Mouse (Mus musculus) limb, embryonic 11.5 days (tissue): ENCODE data around the gene Olfr307. TPM values are rescaled to one million over a fixed set of nuclear protein-coding genes. Genes with fewer than 3 reads are reported as not detected.
"Not testable (repeated sequence)": the region's sequence is repeated elsewhere in the genome, so short reads cannot be mapped to it uniquely, and the experiment has no call there.

Source experiments
- ATAC-seq: fragments of 200-750 bp; cut with Nextera tagmentation; 2 replicates; pipeline ENCODE4 v1.8.0; 2017; ENCODE audit warnings: low read depth; ENCODE audit not compliant: insufficient number of reproducible peaks, low FRiP score, low TSS enrichment
- DNase-seq: peaks from one replicate; pipeline ENCODE4 v3.0.0-alpha.2; 2015; ENCODE audit warnings: low spot score
- H3K27ac ChIP-seq: fragments of 300-500 bp; sonication (generic); replicated peaks from 2 replicates; pipeline ENCODE4 v1.5.1; 2014; ENCODE audit warnings: low read depth, mild to moderate bottlenecking, low read length
- H3K27me3 ChIP-seq: fragments of 300-500 bp; sonication (generic); 2 replicates; pipeline ENCODE4 v1.6.1; 2014; ENCODE audit warnings: mild to moderate bottlenecking, low read length, mixed read lengths; ENCODE audit not compliant: control insufficient read depth, insufficient read depth
- H3K36me3 ChIP-seq: fragments of 300-500 bp; sonication (generic); 2 replicates; pipeline ENCODE4 v1.6.1; 2014; ENCODE audit warnings: mild to moderate bottlenecking, low read length, moderate library complexity, mixed read lengths; ENCODE audit not compliant: control insufficient read depth, insufficient read depth
- H3K4me1 ChIP-seq: fragments of 300-500 bp; sonication (generic); 2 replicates; pipeline ENCODE4 v1.6.1; 2014; ENCODE audit warnings: low read length, mixed read lengths; ENCODE audit not compliant: control insufficient read depth, insufficient read depth
- H3K4me2 ChIP-seq: fragments of 300-500 bp; sonication (generic); 2 replicates; pipeline ENCODE4 v1.6.1; 2014; ENCODE audit warnings: low read depth, mild to moderate bottlenecking, moderate library complexity; ENCODE audit not compliant: severe bottlenecking
- H3K4me3 ChIP-seq: fragments of 300-500 bp; sonication (generic); 2 replicates; pipeline ENCODE4 v1.5.1; 2014; ENCODE audit warnings: low read depth, low read length
- H3K9ac ChIP-seq: fragments of 300-500 bp; sonication (generic); 2 replicates; pipeline ENCODE4 v1.6.1; 2014; ENCODE audit warnings: mild to moderate bottlenecking, low read length
- H3K9me3 ChIP-seq: fragments of 300-500 bp; sonication (generic); 2 replicates; pipeline ENCODE4 v1.6.1; 2016; ENCODE audit warnings: low read length; ENCODE audit not compliant: control insufficient read depth
- WGBS: fragments of 180-500 bp; shearing (Covaris S2); extraction: QIAGEN DNeasy Blood & Tissue Kit; methylation state at CpG from one replicate; pipeline ENCODE4 v1.1.7; 2014; 5-methylcytosine and 5-hydroxymethylcytosine counted together
- polyA plus RNA-seq: library from polyadenylated mRNA; unstranded; fragments of >200 nt; fragmentation: Nextera tagmentation; extraction: Ambion mirVana; gene quantifications from 2 replicates; pipeline ENCODE4 v1.2.1, GENCODE M21; 2014

The Olfr307 gene
- polyA plus RNA-seq: not detected in 2 replicates

- Histone ChIP-seq H3K27me3 (no peaks in the 10 kb centered on the region), H3K9me3 (no peaks in the 10 kb centered on the region), H3K36me3 (no peaks in the 10 kb centered on the region), H3K27ac (no peak within 1 kb of the TSS), H3K4me2 (no peak within 1 kb of the TSS), H3K9ac (no peak within 1 kb of the TSS), H3K4me1 (no peaks in the 10 kb centered on the region), H3K4me3 (no peak within 1 kb of the TSS)
- 73% methylated on average over 1 of the region's 1 CpGs for WGBS
- no peak for DNase-seq
- ATAC-seq: no peak
Measured at GRCm38 (mm10) chr7:86337486-86337885, at the start of gene Olfr307. Olfr307 (minus strand) TSS chr7:86337586.

- ATAC-seq: no peak
- Histone ChIP-seq H3K4me2 (no peak within 1 kb of the TSS), H3K9me3 (no peaks in the 10 kb centered on the region), H3K27me3 (no peaks in the 10 kb centered on the region), H3K9ac (no peak within 1 kb of the TSS), H3K27ac (no peak within 1 kb of the TSS), H3K4me3 (no peak within 1 kb of the TSS), H3K36me3 (no peaks in the 10 kb centered on the region), H3K4me1 (no peaks in the 10 kb centered on the region)
- DNase-seq: no peak
- WGBS: 78% methylated on average over 1 of the region's 1 CpGs
Measured at GRCm38 (mm10) chr7:86386558-86386957, 49.2 kb upstream of the Olfr307 start, which contains the start of gene Olfr304. Olfr304 (minus strand) TSS chr7:86386658.

- Histone ChIP-seq H3K9me3 (no peaks in the 10 kb centered on the region), H3K36me3 (no peaks in the 10 kb centered on the region), H3K4me3 (no peak overlapping the region), H3K4me1 (no peaks in the 10 kb centered on the region), H3K27me3 (no peaks in the 10 kb centered on the region), H3K4me2 (no peak overlapping the region), H3K9ac (no peak overlapping the region), H3K27ac (no peak overlapping the region)
- DNase-seq (no peak), ATAC-seq (no peak)
- WGBS: 76% methylated on average over 3 of the region's 3 CpGs
Measured at GRCm38 (mm10) chr7:86385769-86386168, 48.4 kb upstream of the Olfr307 start.

- 88% methylated on average over 1 of the region's 1 CpGs for WGBS
Measured at GRCm38 (mm10) chr7:86366828-86367227, 29.4 kb upstream of the Olfr307 start, which contains the start of gene Olfr305. Olfr305 (minus strand) TSS chr7:86366928.

GRCm38 (mm10) chr7:86346296-86346695 is 8.9 kb upstream of the Olfr307 start:
- H3K9me3 ChIP-seq, DNase-seq, H3K4me2 ChIP-seq, H3K36me3 ChIP-seq, H3K4me3 ChIP-seq, H3K9ac ChIP-seq, H3K27me3 ChIP-seq, H3K27ac ChIP-seq, ATAC-seq, H3K4me1 ChIP-seq: not testable (repeated sequence)
- 92% methylated on average over 9 of the region's 9 CpGs for WGBS

More at GRCm38 (mm10) chr7:86366828-86367227, 29.4 kb upstream of the Olfr307 start, which contains the start of gene Olfr305:
- Histone ChIP-seq H3K36me3 (no peaks in the 10 kb centered on the region), H3K4me1 (no peaks in the 10 kb centered on the region), H3K4me3 (no peak within 1 kb of the TSS), H3K9me3 (no peaks in the 10 kb centered on the region), H3K27me3 (no peaks in the 10 kb centered on the region), H3K27ac (no peak within 1 kb of the TSS), H3K4me2 (no peak within 1 kb of the TSS), H3K9ac (no peak within 1 kb of the TSS)
- DNase-seq (no peak), ATAC-seq (no peak)

- WGBS: 64% methylated on average over 3 of the region's 3 CpGs
- no peak overlapping the region for H3K27ac ChIP-seq
- no peak overlapping the region for H3K4me2 ChIP-seq
- H3K9ac ChIP-seq: no peak overlapping the region
- ATAC-seq (no peak), DNase-seq (no peak)
- H3K4me1 ChIP-seq: no peaks in the 10 kb centered on the region
- no peaks in the 10 kb centered on the region for H3K27me3 ChIP-seq
- no peaks in the 10 kb centered on the region for H3K9me3 ChIP-seq
- H3K4me3 ChIP-seq: no peak overlapping the region
- H3K36me3 ChIP-seq: no peaks in the 10 kb centered on the region
Measured at GRCm38 (mm10) chr7:86344253-86344652, 6.9 kb upstream of the Olfr307 start.

- no peak for DNase-seq
- no peaks in the 10 kb centered on the region for H3K36me3 ChIP-seq
- H3K9me3 ChIP-seq: no peaks in the 10 kb centered on the region
- no peaks in the 10 kb centered on the region for H3K4me1 ChIP-seq
- H3K4me3 ChIP-seq: no peak overlapping the region
- H3K4me2 ChIP-seq: no peak overlapping the region
- no peak overlapping the region for H3K27ac ChIP-seq
- WGBS: 77% methylated on average over 14 of the region's 14 CpGs
- no peak overlapping the region for H3K9ac ChIP-seq
- ATAC-seq: no peak
- no peaks in the 10 kb centered on the region for H3K27me3 ChIP-seq
Measured at GRCm38 (mm10) chr7:86342881-86343565, 5.6 kb upstream of the Olfr307 start.

GRCm38 (mm10) chr7:86325530-86325929 is 11.9 kb downstream of the Olfr307 start, which contains the start of gene Olfr308:
Olfr308 (minus strand) TSS chr7:86325630.
- no peak for ATAC-seq
- H3K9ac ChIP-seq: no peak within 1 kb of the TSS

More at GRCm38 (mm10) chr7:86325530-86325929, 11.9 kb downstream of the Olfr307 start, which contains the start of gene Olfr308:
- H3K4me2 ChIP-seq: no peak within 1 kb of the TSS
- no peak within 1 kb of the TSS for H3K4me3 ChIP-seq
- no peak within 1 kb of the TSS for H3K27ac ChIP-seq
- H3K4me1 ChIP-seq: no peaks in the 10 kb centered on the region
- no peaks in the 10 kb centered on the region for H3K9me3 ChIP-seq
- no peak for DNase-seq
- H3K27me3 ChIP-seq: no peaks in the 10 kb centered on the region
- H3K36me3 ChIP-seq: no peaks in the 10 kb centered on the region
